Mouse (Mus musculus): Measurements from ENCODE around the gene Gm35549. TPM values are rescaled to one million over a fixed set of nuclear protein-coding genes. Genes with fewer than 3 reads are reported as not detected.

Gm35549 gene
- total RNA-seq, 2 experiments from 2014 or later: not detected

- ATAC-seq (replicated peaks; ENCODE audit: low FRiP score, poor library complexity, severe bottlenecking): no peak
These were observed 7.7 kb downstream of the Gm35549 start for GRCm38 (mm10) chr9:122836126-122836525.

GRCm38 (mm10) chr9:122829826-122830380 lies 13.9 kb downstream of the Gm35549 start:
- ATAC-seq (replicated peaks; ENCODE audit: low FRiP score, poor library complexity, severe bottlenecking): no peak

GRCm38 (mm10) chr9:122826743-122827142 lies 17.1 kb downstream of the Gm35549 start:
- ATAC-seq (replicated peaks; ENCODE audit: low FRiP score, poor library complexity, severe bottlenecking): no peak

- ATAC-seq (replicated peaks; ENCODE audit: low FRiP score, poor library complexity, severe bottlenecking): no peak
These were observed 20.3 kb downstream of the Gm35549 start for GRCm38 (mm10) chr9:122823374-122824017.

GRCm38 (mm10) chr9:122815239-122815851 lies 28.5 kb downstream of the Gm35549 start:
- ATAC-seq (replicated peaks; ENCODE audit: low FRiP score, poor library complexity, severe bottlenecking): no peak

GRCm38 (mm10) chr9:122814775-122815174 lies 29.1 kb downstream of the Gm35549 start:
- ATAC-seq (replicated peaks; ENCODE audit: low FRiP score, poor library complexity, severe bottlenecking): no peak

GRCm38 (mm10) chr9:122812386-122812785 lies 31.4 kb downstream of the Gm35549 start:
- ATAC-seq (replicated peaks; ENCODE audit: low FRiP score, poor library complexity, severe bottlenecking): no peak

GRCm38 (mm10) chr9:122810212-122810611 lies 33.6 kb downstream of the Gm35549 start:
- ATAC-seq (replicated peaks; ENCODE audit: low FRiP score, poor library complexity, severe bottlenecking): no peak

- no peak for ATAC-seq (replicated peaks; ENCODE audit: low FRiP score, poor library complexity, severe bottlenecking)
These were observed 36.6 kb downstream of the Gm35549 start for GRCm38 (mm10) chr9:122807186-122807585.

- ATAC-seq (replicated peaks; ENCODE audit: low FRiP score, poor library complexity, severe bottlenecking): no peak; the same call in 1 of the 2 replicates
These were observed 37.9 kb downstream of the Gm35549 start for GRCm38 (mm10) chr9:122805845-122806341.

- ATAC-seq (replicated peaks; ENCODE audit: low FRiP score, poor library complexity, severe bottlenecking): peak; percentile 89
These were observed 38.6 kb downstream of the Gm35549 start, which contains the start of gene Tcaim for GRCm38 (mm10) chr9:122805053-122805844. Gene Tcaim, plus strand, starts transcription at chr9:122805539.

GRCm38 (mm10) chr9:122786534-122786933 lies 57.3 kb downstream of the Gm35549 start:
- ATAC-seq (replicated peaks; ENCODE audit: low FRiP score, poor library complexity, severe bottlenecking): no peak

- ATAC-seq (replicated peaks; ENCODE audit: low FRiP score, poor library complexity, severe bottlenecking): no peak
These were observed 58.6 kb downstream of the Gm35549 start for GRCm38 (mm10) chr9:122785231-122785630.

Other genes with a start within 250 kb of the Gm35549 start
- not detected in 2 replicates for gene Topaz1, start 96.7 kb downstream of the Gm35549 start, total RNA-seq (2015; ENCODE audit: low replicate concordance)
- 0.13 TPM in 1 of 2 replicates, not detected in the other for gene Topaz1, start 96.7 kb downstream of the Gm35549 start, total RNA-seq (2017; ENCODE audit: low replicate concordance)
- gene Tcaim, start 38.5 kb downstream of the Gm35549 start, total RNA-seq (2015; ENCODE audit: low replicate concordance): 1.1 and 1.7 TPM in 2 replicates
- 1.7 and 1.9 TPM in 2 replicates for gene Tcaim, start 38.5 kb downstream of the Gm35549 start, total RNA-seq (2017; ENCODE audit: low replicate concordance)
- 13.7 and 36.5 TPM in 2 replicates for gene Zfp445, start 22.0 kb upstream of the Gm35549 start, total RNA-seq (2015; ENCODE audit: low replicate concordance)
- 24.8 and 40.7 TPM in 2 replicates for gene Zfp445, start 22.0 kb upstream of the Gm35549 start, total RNA-seq (2017; ENCODE audit: low replicate concordance)
- gene Zkscan7, start 41.6 kb upstream of the Gm35549 start, total RNA-seq (2015; ENCODE audit: low replicate concordance): 0.72 TPM in 1 of 2 replicates, not detected in the other
- 0.23 and 0.39 TPM in 2 replicates for gene Zkscan7, start 41.6 kb upstream of the Gm35549 start, total RNA-seq (2017; ENCODE audit: low replicate concordance)
- gene Zfp105, start 79.0 kb upstream of the Gm35549 start, total RNA-seq (2015; ENCODE audit: low replicate concordance): not detected in 2 replicates
- gene Zfp105, start 79.0 kb upstream of the Gm35549 start, total RNA-seq (2017; ENCODE audit: low replicate concordance): 3.1 TPM in 1 of 2 replicates, not detected in the other
- 18.4 and 28.5 TPM in 2 replicates for gene 1110059G10Rik, start 107.0 kb upstream of the Gm35549 start, total RNA-seq (2015; ENCODE audit: low replicate concordance)
- 11.2 and 22.4 TPM in 2 replicates for gene 1110059G10Rik, start 107.0 kb upstream of the Gm35549 start, total RNA-seq (2017; ENCODE audit: low replicate concordance)
- 408 and 434 TPM in 2 replicates for gene Kif15, start 107.0 kb upstream of the Gm35549 start, total RNA-seq (2015; ENCODE audit: low replicate concordance)
- gene Kif15, start 107.0 kb upstream of the Gm35549 start, total RNA-seq (2017; ENCODE audit: low replicate concordance): 484 and 1,059 TPM in 2 replicates
- gene Tmem42, start 177.3 kb upstream of the Gm35549 start, total RNA-seq (2015; ENCODE audit: low replicate concordance): 5.4 TPM in 1 of 2 replicates, not detected in the other
- not detected in 2 replicates for gene Tmem42, start 177.3 kb upstream of the Gm35549 start, total RNA-seq (2017; ENCODE audit: low replicate concordance)
- not detected in 2 replicates for gene Tgm4, start 190.7 kb upstream of the Gm35549 start, total RNA-seq (2015; ENCODE audit: low replicate concordance)
- not detected in 2 replicates for gene Tgm4, start 190.7 kb upstream of the Gm35549 start, total RNA-seq (2017; ENCODE audit: low replicate concordance)

Data from erythroid progenitor cell, adult 5-6 weeks (primary cell).